Mouse (Mus musculus) right cerebral cortex, postnatal 14 days (tissue): ENCODE data around the gene Taf1c.
A peak's percentile ranks its signal among the peaks of the same experiment; 100 is the strongest.

Experiments used
- DNase-seq: peaks from one replicate; pipeline ENCODE4 v3.0.0; 2022

The Taf1c gene

GRCm38 (mm10) chr8:119604996-119605395 lies at the start of gene Taf1c:
Taf1c (minus strand) TSS chr8:119605222.
- peak; percentile 93 for DNase-seq

GRCm38 (mm10) chr8:119651324-119651723 lies 46.3 kb upstream of the Taf1c start:
- no peak for DNase-seq

- DNase-seq = no peak
Measured at GRCm38 (mm10) chr8:119646846-119647245, 41.8 kb upstream of the Taf1c start.

GRCm38 (mm10) chr8:119646197-119646596 lies 41.2 kb upstream of the Taf1c start:
- no peak for DNase-seq

- DNase-seq = no peak
Measured at GRCm38 (mm10) chr8:119644981-119645597, 40.1 kb upstream of the Taf1c start.

GRCm38 (mm10) chr8:119644429-119644960 lies 39.5 kb upstream of the Taf1c start:
- DNase-seq = no peak

- DNase-seq = no peak
Measured at GRCm38 (mm10) chr8:119642960-119643359, 37.9 kb upstream of the Taf1c start.

GRCm38 (mm10) chr8:119641058-119641457 lies 36.0 kb upstream of the Taf1c start:
- DNase-seq = no peak

GRCm38 (mm10) chr8:119639798-119640197 lies 34.8 kb upstream of the Taf1c start:
- no peak for DNase-seq

- DNase-seq = no peak
Measured at GRCm38 (mm10) chr8:119638261-119638660, 33.2 kb upstream of the Taf1c start.

GRCm38 (mm10) chr8:119637381-119637780 lies 32.4 kb upstream of the Taf1c start:
- DNase-seq = no peak

- DNase-seq = no peak
Measured at GRCm38 (mm10) chr8:119636766-119637165, 31.7 kb upstream of the Taf1c start.

GRCm38 (mm10) chr8:119635958-119636357 lies 30.9 kb upstream of the Taf1c start:
- no peak for DNase-seq

GRCm38 (mm10) chr8:119635378-119635777 lies 30.4 kb upstream of the Taf1c start, which contains the start of gene Kcng4:
Kcng4 (minus strand) TSS chr8:119635680.
- no peak for DNase-seq

- DNase-seq = no peak
Measured at GRCm38 (mm10) chr8:119634616-119635336, 29.8 kb upstream of the Taf1c start.

- DNase-seq = no peak
Measured at GRCm38 (mm10) chr8:119632909-119633308, 27.9 kb upstream of the Taf1c start.

GRCm38 (mm10) chr8:119632246-119632645 lies 27.2 kb upstream of the Taf1c start:
- no peak for DNase-seq

GRCm38 (mm10) chr8:119630841-119631240 lies 25.8 kb upstream of the Taf1c start:
- DNase-seq = no peak

- DNase-seq = no peak
Measured at GRCm38 (mm10) chr8:119627613-119628359, 22.8 kb upstream of the Taf1c start.

GRCm38 (mm10) chr8:119627199-119627598 lies 22.2 kb upstream of the Taf1c start:
- no peak for DNase-seq

GRCm38 (mm10) chr8:119625788-119626187 lies 20.8 kb upstream of the Taf1c start:
- no peak for DNase-seq

GRCm38 (mm10) chr8:119624916-119625315 lies 19.9 kb upstream of the Taf1c start:
- no peak for DNase-seq

GRCm38 (mm10) chr8:119623744-119624143 lies 18.7 kb upstream of the Taf1c start:
- no peak for DNase-seq

- DNase-seq = no peak
Measured at GRCm38 (mm10) chr8:119623061-119623460, 18.0 kb upstream of the Taf1c start.
